Mouse (Mus musculus): ENCODE measurements around the gene Fbxw14. TPM values are rescaled to one million over a fixed set of nuclear protein-coding genes. Genes with fewer than 3 reads are reported as not detected.
"Not testable (repeated sequence)": the region's sequence is repeated elsewhere in the genome, so short reads cannot be mapped to it uniquely, and the experiment has no call there.

Gene Fbxw14
- not detected in 2 replicates for total RNA-seq (2021)
- long read RNA-seq: 0 reads

DNA sequence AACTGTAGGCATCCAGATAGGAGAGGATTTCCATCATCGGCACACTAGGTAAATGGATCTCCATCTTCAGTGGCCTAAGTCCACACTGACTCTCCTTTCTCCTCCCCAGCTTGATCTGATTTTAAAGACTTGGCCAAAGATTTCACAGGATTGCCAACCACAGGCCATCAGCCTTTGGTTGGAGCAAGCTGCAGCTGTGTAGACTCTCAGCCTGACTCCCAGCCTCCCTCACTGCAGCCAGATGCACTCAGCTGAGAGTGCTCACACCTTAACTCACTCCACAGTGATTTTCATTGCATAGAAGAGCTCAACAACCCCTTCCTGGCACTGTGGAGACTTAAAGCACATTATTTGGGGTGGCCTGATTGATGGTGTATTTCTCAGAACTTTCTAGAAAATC lies at the start of gene Fbxw14:
Gene Fbxw14, minus strand, starts transcription at position 101 of the 400 bp plus-strand sequence.
- DNase-seq: not testable (repeated sequence)

DNA sequence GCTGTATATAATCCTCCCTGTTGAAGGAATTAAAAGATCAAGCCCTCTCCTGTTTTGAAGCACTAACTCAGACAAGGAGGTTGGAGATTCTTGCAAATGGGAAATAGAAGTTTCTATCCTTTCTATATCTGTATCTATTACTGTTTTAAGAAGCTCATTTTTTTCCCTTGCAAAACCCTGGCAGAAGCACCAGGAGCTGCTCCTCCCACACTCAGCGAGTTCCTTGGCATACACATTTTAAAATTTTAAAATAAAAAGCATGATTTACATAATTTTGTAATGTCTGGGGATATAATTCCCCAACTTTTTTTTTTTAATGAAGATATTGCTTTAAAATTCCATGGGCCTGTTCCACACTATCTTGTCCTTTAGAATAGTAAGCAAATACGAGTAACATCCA lies 24.4 kb downstream of the Fbxw14 start:
- no peak for DNase-seq

DNA sequence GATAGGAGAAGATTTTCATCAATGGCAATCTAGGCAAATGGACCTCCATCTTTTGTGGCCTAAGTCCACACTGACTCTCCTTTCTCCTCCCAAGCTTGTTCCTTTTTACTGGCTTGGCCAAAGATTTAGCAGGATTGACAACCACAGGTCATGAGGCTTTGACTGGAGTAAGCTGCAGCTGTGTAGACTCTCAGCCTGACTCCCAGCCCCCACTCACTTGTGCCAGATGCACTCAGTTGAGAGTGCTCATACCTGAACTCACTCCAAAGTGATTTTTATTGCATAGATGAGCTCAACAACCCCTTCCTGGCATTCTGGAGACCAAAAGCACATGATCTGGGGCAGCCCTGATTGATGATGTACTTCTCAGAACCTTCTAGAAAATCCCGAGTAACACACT lies 52.8 kb downstream of the Fbxw14 start, which contains the start of gene Fbxw20:
Gene Fbxw20, minus strand, starts transcription at position 101 of the 400 bp plus-strand sequence.
- no peak for DNase-seq

Other genes with a start within 250 kb of the Fbxw14 start
- gene Shisa5, start 249.1 kb downstream of the Fbxw14 start, total RNA-seq (2021): 119 TPM in 2 replicates
- gene Trex1, start 227.9 kb downstream of the Fbxw14 start, total RNA-seq (2021): 18.8 and 23.3 TPM in 2 replicates
- gene Atrip, start 213.6 kb downstream of the Fbxw14 start, total RNA-seq (2021): 18.1 and 20.5 TPM in 2 replicates
- gene Ccdc51, start 205.2 kb downstream of the Fbxw14 start, total RNA-seq (2021): 15.7 and 21.0 TPM in 2 replicates
- 370 and 418 TPM in 2 replicates for gene Tma7, start 205.1 kb downstream of the Fbxw14 start, total RNA-seq (2021)
- 122 and 223 TPM in 2 replicates for gene Plxnb1, start 192.3 kb downstream of the Fbxw14 start, total RNA-seq (2021)
- gene Fbxw21, start 125.6 kb downstream of the Fbxw14 start, total RNA-seq (2021): not detected in 2 replicates
- gene Fbxw13, start 91.7 kb downstream of the Fbxw14 start, total RNA-seq (2021): not detected in 2 replicates
- gene Fbxw20, start 52.9 kb downstream of the Fbxw14 start, total RNA-seq (2021): not detected in 2 replicates
- not detected in 2 replicates for gene Fbxw28, start 52.0 kb upstream of the Fbxw14 start, total RNA-seq (2021)
- gene Fbxw22, start 116.6 kb upstream of the Fbxw14 start, total RNA-seq (2021): not detected in 2 replicates
- not detected in 2 replicates for gene Fbxw16, start 161.5 kb upstream of the Fbxw14 start, total RNA-seq (2021)
- not detected in 2 replicates for gene Fbxw19, start 208.2 kb upstream of the Fbxw14 start, total RNA-seq (2021)